Mouse (Mus musculus) frontal cortex, adult 2 months (tissue): ENCODE results near the gene Elp5. TPM values are rescaled to one million over a fixed set of nuclear protein-coding genes. Genes with fewer than 3 reads are reported as not detected.
"Not testable (repeated sequence)": the region's sequence is repeated elsewhere in the genome, so short reads cannot be mapped to it uniquely, and the experiment has no call there.

Experiments used
- DNase-seq, 2 experiments: peaks; one replicate each; pipeline ENCODE4 v3.0.0; 2022; ENCODE audit warnings: low spot score in 1 of 2; ENCODE audit errors: extremely low spot score in 1 of 2
- polyA plus RNA-seq: library from polyadenylated mRNA; depleted of rRNA; stranded (reverse); fragments of >200 nt; gene quantifications from 2 replicates; pipeline ENCODE4 v1.2.3, GENCODE M21; 2012

The Elp5 gene
- polyA plus RNA-seq, 1 experiment: 119 TPM

DNA sequence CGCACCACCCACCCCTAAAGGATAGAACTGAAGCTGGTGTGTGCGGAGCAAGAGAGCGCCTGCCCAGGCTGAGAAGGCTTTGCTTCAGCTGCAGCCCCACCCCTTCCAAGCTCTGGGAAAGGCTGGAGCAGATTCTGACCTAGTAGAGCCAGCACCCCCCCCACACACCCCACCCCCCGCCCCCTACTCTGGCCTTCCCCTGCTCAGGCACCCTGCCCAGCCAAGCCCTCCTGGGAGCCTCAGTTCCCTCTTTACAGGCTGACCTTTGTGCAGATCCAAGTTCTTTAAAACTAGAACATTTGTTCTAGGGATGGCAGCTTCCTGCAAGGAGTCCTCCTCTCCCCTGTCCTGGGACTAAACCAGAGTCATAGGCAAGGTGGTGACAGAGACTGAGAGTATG, 44.9 kb downstream of the Elp5 start:
- DNase-seq: no peak

DNA sequence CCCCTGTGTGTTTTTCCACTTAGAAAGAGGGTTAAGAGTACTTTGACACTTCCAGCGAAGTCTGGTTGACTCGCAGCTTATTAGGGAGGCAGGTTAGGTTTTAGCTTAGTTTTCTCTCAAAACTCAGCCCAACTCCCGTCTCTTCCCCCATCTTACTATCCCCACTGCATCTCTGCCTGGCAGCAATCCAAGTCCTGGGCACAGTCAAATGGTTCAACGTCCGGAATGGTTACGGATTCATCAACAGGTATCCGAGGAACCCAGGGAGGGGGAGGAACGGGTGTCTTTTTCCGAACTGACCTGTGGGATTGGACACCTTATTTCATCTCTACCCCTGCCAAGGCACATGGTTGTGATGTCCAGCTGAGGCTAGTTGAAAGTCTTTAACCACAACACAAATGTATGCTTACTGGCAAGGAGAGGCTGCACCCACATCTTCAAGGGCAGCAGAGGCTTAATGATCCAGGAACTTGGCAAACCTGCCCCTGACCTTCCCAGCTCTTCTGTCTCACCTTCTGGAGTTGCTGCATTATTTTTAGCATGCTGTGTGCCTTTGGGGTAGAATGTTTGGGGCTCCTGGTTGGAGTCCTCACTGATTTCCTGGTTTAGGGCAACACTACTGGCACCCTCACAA, 45.5 kb downstream of the Elp5 start:
- no peak for DNase-seq

- no peak for DNase-seq
Observed at GRCm38 (mm10) chr11:69936156-69936555, 46.2 kb downstream of the Elp5 start.

DNA sequence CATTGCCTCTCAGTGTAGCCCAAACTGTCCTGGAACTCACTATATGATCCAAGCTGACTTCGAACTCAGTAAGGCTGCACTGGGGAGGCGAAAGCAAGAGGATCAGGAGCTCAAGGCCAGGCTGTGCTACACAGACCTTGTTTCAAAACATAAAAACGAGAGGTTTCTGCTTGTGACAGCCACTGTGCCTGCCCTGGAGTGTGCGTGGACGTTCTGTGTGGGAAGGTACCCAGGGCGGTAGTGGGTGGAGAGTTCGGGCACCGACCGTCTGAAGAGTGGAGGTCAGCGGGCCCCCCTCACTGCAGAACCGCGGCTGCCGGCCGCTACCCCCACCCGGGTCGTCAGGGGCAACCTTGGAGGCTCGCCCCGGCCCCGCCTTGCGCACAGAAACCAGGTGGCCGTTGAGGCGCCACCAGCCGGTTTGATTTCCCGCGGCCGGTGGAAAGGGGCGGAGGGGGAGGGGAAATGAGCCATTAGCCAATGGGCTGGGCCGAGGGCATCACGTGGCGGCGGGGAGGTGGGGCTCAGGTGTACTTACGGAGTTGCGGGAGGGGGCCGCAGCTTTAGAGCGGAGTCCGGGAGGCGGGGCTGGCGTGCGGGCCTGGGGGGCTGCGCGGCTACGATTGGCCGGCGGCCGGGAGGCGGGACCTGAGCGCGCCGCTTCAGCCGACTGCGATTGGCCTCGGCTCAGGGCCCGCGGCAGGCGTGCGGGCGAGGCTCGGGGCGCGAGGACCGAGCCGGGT, 47.0 kb downstream of the Elp5 start, which contains the start of gene Ybx2:
Ybx2 (plus strand) TSS at position 660 of the 743 bp plus-strand sequence.
- DNase-seq: peak; percentile 75 to 87

- no peak for DNase-seq
Observed at GRCm38 (mm10) chr11:69934681-69935080, 47.6 kb downstream of the Elp5 start.

DNA sequence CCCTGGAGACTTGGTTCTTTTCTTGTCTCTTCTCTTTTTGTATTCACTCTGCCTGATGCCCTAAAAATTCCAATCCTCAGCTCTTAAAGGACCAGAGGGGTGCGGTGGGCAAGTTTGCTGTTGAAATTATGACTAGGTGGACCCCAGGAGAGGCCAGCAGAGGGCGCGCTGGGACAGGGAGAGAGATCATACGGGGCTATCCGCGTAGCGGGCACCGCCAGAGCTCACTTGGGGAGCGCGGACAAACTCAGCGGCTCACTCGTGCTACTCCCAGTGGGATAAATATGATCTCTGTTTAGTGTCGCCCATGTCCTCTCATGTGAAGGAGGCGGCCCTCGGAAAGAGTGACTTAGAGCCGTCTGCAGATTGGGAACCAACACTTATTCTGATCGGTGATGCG, 48.1 kb downstream of the Elp5 start:
- DNase-seq: peak in 1 of 2 experiments; percentile 93

GRCm38 (mm10) chr11:69933066-69933465, 49.3 kb downstream of the Elp5 start:
- DNase-seq: no peak

DNA sequence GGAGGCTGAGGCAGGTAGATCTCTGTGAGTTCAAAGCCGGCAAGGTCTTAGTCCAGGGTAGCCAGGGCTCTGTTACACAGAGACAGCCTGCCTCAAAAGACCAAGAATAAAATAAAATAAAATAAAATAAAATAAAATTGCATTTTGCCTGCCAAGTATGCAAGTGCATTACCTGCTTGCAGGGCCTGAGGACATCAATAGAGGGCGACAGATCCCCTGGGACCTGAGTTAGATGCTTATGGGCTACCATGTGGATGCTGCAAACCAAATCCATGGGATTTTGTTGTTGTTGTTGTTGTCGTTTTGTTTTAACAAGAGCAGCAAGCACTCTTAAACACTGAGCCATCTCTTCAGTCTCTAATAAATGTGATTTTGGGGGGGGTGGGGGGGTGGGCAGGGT, 50.1 kb downstream of the Elp5 start:
- no peak for DNase-seq

GRCm38 (mm10) chr11:69931769-69932168, 50.5 kb downstream of the Elp5 start:
- no peak for DNase-seq

- DNase-seq: no peak
Observed at GRCm38 (mm10) chr11:69930967-69931537, 51.3 kb downstream of the Elp5 start.

GRCm38 (mm10) chr11:69930176-69930575, 52.1 kb downstream of the Elp5 start:
- not testable (repeated sequence) for DNase-seq

DNA sequence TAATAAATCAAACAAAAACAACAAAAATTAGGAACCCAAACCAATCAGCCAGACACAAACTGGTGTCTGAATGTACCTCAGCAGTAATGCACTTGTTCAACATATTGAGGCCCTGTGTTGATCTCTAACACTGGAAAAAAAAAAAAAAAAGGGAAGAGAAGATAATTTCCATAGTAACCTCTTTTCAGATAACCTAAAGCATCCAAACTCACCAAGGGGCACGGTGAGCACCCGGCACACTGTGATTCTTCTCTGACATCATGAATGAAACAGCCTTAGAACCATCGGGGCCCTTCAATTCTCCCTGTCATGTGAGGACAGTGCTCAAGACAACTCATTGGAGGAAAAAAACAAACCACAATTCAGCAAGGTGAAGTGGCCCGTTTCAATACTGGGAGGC, 52.6 kb downstream of the Elp5 start:
- DNase-seq: no peak

GRCm38 (mm10) chr11:69927501-69927900, 54.8 kb downstream of the Elp5 start:
- no peak for DNase-seq

- DNase-seq: no peak
Observed at GRCm38 (mm10) chr11:69922796-69923195, 59.5 kb downstream of the Elp5 start.

GRCm38 (mm10) chr11:69922012-69922756, 60.1 kb downstream of the Elp5 start:
- DNase-seq: no peak

DNA sequence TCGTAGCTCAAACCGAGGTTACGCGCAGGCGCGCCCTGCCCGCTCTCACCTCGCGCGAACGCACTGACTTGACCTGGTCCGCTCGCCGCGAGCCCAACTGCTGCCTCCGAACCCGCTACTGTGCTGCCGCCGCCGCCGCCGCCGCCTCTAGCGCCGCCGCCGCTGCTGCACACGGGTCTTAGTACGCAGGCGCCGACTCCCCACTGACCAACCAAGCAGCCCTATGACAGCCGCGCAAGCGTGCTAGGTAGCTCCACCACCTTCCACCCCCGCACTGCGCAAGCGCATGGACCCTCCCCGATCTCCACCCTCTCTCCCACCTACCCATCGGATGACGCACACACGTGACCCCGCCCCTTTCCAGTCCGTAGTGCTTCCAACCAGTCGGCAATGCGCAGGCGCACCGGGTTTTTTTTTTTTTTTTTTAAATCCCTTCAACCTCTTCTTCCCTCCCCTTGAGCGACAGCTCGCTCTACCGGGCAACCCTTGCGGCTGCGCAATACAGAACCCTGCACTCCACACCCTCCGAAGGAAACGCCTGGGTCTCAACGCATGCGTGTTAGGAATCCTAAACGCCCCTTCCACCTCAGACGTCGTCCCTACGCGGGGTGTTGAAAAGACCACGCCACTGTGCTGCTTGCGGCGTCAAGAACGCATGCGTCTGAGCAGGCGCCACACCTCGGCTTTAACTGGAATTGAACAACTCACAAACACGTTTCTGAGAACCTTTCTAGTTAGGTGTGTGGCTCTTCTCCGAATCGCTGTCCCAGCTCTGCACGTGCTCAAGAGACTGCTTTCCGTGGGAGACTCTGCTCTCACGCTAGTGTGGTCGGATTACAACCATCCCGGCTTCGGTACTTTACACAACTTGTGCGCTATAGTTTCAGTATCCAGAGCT, 61.0 kb downstream of the Elp5 start, which contains the start of gene Eif5a:
Eif5a (minus strand) TSS at position 845 of the 898 bp plus-strand sequence.
- DNase-seq: peak; percentile 100

DNA sequence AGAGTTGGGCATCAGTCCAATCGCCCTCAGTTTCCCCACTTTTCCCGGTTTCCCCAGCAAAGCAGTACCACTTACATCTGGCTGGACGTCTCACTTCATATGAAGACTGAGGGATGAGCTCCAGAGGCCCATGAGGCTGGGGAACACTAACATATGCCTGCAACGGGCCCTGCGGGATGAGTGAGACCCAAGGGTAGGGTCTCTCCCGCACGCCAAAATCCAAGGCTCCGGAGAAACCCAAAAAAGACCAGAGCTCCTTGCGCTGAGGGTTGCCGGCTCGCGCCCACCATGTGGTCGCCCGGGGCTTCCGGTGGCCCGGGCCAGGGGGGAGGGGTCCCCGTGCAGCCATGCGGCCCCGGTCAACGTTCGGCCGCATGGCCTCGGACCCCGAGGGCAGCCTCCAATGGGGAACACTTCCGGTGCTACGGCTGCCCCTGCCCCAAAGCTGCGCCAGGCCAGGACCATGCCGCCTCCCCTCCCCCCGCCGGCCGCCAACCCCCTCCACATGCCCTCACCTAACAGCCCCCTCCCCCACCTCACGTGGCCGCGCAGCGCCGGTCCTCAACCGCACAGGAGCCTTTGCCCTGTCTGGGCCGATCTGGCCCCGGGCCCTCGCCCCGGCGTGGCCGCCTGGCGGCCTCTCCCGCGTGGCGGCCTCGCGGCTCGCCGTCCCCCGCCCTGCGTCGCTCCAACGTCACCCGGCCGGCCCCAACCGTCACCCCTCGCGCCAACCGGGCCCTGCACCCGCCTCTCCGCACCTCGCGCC, 61.9 kb downstream of the Elp5 start:
- DNase-seq: no peak

DNA sequence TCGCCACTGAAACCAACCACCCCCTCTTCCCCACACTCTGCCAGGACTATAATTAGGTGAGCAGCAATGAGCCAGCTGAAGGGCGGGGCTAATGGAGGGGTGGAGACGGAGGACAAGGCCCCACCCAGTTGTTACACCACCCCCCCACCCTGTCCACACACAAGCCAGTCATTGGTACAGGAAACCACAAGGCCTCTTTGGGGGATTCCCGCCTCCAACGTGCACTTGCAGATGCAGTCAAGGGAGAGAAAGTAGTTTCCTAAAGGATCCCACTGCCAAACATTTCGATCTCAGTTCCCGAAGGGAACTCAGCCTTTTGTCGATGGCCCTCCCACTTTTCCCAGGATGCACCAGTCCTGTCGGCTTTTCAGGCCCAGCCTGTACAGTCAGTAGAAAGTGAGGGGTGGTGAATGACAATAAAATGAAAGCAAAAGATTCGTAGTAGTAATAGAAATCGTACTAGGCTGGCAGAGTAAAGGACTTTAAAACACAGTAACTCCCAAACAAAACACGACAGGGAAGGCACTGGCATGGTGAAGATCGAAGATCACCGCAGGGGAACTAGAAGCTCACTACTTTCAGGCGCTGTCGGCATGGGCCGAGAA, 62.6 kb downstream of the Elp5 start:
- peak in 1 of 2 experiments; percentile 53 for DNase-seq

DNA sequence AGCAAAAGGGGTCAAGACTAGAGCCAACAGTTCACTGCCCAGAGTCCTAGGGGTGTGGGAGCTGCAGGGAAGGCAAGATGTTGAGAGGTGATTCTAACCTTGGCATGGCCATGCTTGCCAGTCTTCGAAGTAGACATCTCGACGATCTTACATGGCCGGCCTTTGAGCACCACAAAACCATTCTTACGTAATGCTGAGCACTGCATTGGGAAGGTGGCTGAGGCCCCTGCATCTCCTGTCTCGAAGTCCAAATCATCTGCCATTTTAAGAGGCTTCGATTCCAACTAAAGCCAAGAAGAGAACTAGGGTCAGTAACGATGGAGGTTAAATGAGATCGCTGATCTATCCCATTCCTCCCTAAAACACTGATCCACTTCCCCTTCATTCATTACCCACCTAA, 63.3 kb downstream of the Elp5 start:
- DNase-seq: no peak
